Mouse (Mus musculus): ENCODE data around the gene Ccdc7a. TPM values are rescaled to one million over a fixed set of nuclear protein-coding genes. Genes with fewer than 3 reads are reported as not detected.

The Ccdc7a gene
- polyA plus RNA-seq, 1 experiment, result not detected

DNA sequence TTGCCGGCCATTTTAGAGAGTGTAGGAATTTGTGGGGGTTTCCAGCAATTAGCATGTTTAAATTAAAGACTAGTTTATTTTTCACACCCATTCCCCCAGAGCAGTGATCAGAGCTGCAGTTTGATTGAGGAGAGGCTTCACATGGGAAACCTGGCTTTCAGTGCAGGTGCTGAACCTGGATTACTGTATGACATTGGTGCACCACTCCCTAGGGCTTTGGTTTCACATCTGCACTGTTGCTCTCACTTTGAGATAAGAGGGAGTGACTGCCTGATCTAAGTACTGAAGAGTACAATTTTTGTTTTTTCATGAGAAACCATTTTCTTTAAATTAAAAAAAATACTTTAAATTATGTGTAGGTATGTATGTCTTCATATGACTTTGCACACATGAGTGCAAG is 375.3 kb downstream of the Ccdc7a start:
- Histone ChIP-seq H3K4me1 (ENCODE audit: control insufficient read depth, insufficient read depth, low read length) (peaks cover 32% of the 10 kb centered on the region), H3K27ac (ENCODE audit: insufficient read depth, low read depth, low read length) (no peak overlapping the region), H3K4me3 (ENCODE audit: insufficient read depth, low read length) (no peak overlapping the region)
- TF ChIP-seq POLR2A (IDR thresholded peaks at IDR 0.05; ENCODE audit: borderline replicate concordance, low read depth, low read length), result no peak
- TF ChIP-seq CTCF (IDR thresholded peaks at IDR 0.05; ENCODE audit: low read depth, low read length), result no peak

DNA sequence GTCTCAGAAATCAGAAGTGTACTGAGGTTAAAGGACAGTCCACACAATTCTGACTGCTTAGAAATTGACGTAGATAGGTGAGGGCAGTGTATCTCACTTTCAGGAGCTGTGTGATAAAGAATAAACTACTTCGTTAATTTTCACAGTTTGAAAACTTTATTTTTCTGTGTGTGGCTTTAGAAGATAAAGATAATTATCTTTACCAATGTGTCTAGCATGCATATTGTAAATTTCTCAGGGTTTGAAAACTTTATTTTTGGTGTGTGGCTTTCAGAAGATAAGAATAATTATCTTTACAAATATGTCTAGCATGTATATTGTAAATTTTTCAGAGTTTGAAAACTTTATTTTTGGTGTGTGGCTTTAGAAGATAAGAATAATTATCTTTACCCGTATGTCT is 376.6 kb downstream of the Ccdc7a start:
- Histone ChIP-seq H3K27ac (ENCODE audit: insufficient read depth, low read depth, low read length) (no peak overlapping the region), H3K4me1 (ENCODE audit: control insufficient read depth, insufficient read depth, low read length) (peaks cover 28% of the 10 kb centered on the region), H3K4me3 (ENCODE audit: insufficient read depth, low read length) (no peak overlapping the region)
- TF ChIP-seq POLR2A (IDR thresholded peaks at IDR 0.05; ENCODE audit: borderline replicate concordance, low read depth, low read length) (no peak), CTCF (IDR thresholded peaks at IDR 0.05; ENCODE audit: low read depth, low read length) (no peak)

DNA sequence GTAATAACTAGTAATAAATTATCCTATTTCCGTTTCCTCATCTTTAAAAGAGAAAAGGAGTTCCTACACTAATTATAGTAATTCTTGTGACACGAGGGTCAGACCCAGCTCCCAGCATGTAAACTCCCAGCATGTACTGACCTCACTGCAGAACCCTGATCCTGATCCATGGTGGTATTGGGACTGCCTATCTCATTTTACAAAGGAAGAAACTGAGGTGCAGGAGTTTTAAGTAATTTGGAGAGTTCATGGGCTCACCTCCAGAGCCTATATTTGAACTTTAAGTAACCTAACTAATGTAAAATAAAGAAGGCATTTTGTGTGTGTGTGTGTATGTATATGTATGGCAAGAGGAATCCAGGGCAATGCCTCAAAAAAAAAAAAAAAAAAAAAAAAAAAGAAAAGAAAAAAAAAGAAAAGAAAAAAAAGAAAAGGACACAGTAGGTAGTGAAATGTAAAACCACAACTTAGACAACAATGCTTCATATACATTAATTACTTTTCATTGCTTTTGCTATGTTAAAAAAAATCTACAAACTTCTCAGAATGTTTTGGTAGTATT is 378.8 kb downstream of the Ccdc7a start:
- peak overlapping the region; percentile 78 for H3K4me3 ChIP-seq (ENCODE audit: insufficient read depth, low read length)
- TF ChIP-seq POLR2A (IDR thresholded peaks at IDR 0.05; ENCODE audit: borderline replicate concordance, low read depth, low read length) (no peak), CTCF (IDR thresholded peaks at IDR 0.05; ENCODE audit: low read depth, low read length) (peak; percentile 4; the same call in 1 of the 2 replicates)
- peak overlapping the region; percentile 96 for H3K27ac ChIP-seq (ENCODE audit: insufficient read depth, low read depth, low read length)
- H3K4me1 ChIP-seq (ENCODE audit: control insufficient read depth, insufficient read depth, low read length), result peaks cover 23% of the 10 kb centered on the region

DNA sequence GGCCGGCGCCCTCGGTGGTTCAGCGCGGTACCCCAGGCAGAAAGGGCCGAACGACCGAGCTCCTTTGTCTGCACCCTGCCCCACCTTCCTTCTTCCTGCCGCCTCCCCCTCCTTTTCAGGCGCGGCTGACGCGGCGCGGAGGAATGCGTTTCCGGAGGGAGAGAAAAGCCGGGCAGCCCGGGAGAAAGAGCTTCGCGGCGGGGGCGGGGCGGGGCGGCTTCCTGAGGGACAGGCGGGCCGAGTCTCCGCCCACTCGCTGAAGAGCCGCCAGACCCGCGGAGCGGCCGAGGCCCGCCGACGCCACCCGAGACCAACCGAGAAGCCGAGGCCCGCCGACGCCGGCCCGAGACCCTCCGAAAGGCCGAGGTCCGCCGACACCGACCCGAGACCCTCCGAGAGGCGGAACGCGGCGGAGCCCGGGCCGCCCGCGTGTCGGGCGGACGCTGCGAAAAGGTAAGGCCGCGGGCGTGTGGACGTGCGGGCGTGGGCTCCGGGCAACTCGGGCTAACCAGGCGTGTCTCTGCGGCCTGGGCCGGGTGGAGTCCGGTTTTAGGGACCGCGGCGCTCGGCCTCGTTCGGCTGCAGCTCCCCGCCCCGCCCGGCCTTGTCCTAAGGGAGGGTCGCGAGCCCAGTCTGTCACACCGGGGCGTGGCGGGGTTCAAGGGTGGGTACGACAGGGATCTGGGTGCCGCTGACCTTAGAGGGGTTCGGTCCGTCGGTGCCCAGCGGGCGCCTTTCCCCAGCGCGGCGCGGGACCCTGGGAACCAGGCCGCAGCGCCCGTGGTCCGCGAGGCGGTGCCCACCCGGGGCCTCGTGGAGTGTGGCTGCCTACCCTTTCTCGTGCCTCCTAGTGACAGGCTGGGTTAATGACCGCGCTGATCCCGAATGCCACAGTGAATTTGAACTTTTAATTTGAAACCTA is 379.5 kb downstream of the Ccdc7a start, which contains the start of gene Itgb1:
Itgb1 (plus strand) TSS at position 148 of the 922 bp plus-strand sequence.
- Histone ChIP-seq H3K4me1 (ENCODE audit: control insufficient read depth, insufficient read depth, low read length) (peaks cover 28% of the 10 kb centered on the region), H3K27ac (ENCODE audit: insufficient read depth, low read depth, low read length) (peak within 1 kb of the TSS; percentile 96), H3K4me3 (ENCODE audit: insufficient read depth, low read length) (peak within 1 kb of the TSS; percentile 78)
- peak; percentile 74; the same call in 1 of the 2 replicates for TF ChIP-seq POLR2A (IDR thresholded peaks at IDR 0.05; ENCODE audit: borderline replicate concordance, low read depth, low read length)
- peak; percentile 19; the same call in 1 of the 2 replicates for TF ChIP-seq CTCF (IDR thresholded peaks at IDR 0.05; ENCODE audit: low read depth, low read length)

DNA sequence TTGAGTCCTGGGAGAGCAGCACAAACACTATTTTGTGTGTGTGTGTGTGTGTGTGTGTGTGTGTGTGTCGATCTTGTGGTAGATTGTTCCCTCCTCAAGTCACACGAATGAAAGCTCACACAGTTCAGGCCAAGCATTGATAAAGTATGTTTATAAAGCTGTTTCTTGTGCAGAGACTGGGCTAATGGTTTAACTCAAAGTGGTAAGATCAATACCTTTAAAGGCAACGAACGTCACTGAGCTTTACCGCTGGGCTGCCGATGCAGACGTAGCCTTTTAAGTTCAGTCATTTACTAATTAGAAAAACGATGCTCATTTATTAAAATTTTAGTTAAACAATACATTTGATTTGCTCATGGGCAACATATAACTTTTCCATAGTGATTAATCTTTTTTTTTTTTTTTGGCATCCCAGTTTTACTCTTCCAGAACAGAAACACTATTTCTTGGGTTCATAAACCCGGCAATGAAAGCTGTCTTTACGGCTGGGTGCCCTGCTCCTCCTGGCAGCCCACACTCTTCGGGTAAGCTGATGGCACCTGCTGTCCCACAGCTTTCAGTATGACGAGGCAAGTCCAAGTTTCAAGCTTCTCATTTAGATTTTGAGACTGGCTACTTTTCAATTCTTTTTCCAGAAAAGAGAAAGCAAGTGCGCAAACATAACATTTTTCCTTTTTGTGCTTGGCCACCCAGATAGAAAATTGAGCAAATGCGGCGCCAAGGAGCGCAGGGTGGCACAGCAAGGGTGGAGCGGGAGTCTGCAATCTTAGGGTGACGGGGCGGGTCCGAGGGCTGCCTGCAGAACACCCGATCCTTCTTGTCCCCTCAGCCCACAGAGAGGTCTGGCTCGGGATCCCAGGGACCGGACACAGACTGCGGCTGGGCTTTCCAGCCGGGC is 380.5 kb downstream of the Ccdc7a start:
- peak overlapping the region; percentile 68 for H3K4me3 ChIP-seq (ENCODE audit: insufficient read depth, low read length)
- peak overlapping the region; percentile 91 for H3K27ac ChIP-seq (ENCODE audit: insufficient read depth, low read depth, low read length)
- peaks cover 27% of the 10 kb centered on the region for H3K4me1 ChIP-seq (ENCODE audit: control insufficient read depth, insufficient read depth, low read length)
- TF ChIP-seq POLR2A (IDR thresholded peaks at IDR 0.05; ENCODE audit: borderline replicate concordance, low read depth, low read length) (no peak), CTCF (IDR thresholded peaks at IDR 0.05; ENCODE audit: low read depth, low read length) (no peak)

Other genes starting within 250 kb of the Ccdc7a start
- gene Ccdc7b, start 1.6 kb upstream of the Ccdc7a start, polyA plus RNA-seq (2012; ENCODE audit: insufficient read depth, insufficient read length, missing spikeins), result not detected in 2 replicates
- not detected in 2 replicates for gene Gm10999, start 66.1 kb upstream of the Ccdc7a start, polyA plus RNA-seq (2012; ENCODE audit: insufficient read depth, insufficient read length, missing spikeins)
- gene 2610044O15Rik8, start 168.9 kb upstream of the Ccdc7a start, polyA plus RNA-seq (2012; ENCODE audit: insufficient read depth, insufficient read length, missing spikeins), result 12.2 and 12.4 TPM in 2 replicates

All from bone marrow macrophage, adult 2 months (primary cell).